Mouse (Mus musculus) kidney, adult 8-10 months (tissue): ENCODE measurements around the gene Brpf1.

Experiments
- DNase-seq, 2 experiments: peaks; one replicate each; pipeline ENCODE4 v3.0.0; 2022

Brpf1 gene

DNA sequence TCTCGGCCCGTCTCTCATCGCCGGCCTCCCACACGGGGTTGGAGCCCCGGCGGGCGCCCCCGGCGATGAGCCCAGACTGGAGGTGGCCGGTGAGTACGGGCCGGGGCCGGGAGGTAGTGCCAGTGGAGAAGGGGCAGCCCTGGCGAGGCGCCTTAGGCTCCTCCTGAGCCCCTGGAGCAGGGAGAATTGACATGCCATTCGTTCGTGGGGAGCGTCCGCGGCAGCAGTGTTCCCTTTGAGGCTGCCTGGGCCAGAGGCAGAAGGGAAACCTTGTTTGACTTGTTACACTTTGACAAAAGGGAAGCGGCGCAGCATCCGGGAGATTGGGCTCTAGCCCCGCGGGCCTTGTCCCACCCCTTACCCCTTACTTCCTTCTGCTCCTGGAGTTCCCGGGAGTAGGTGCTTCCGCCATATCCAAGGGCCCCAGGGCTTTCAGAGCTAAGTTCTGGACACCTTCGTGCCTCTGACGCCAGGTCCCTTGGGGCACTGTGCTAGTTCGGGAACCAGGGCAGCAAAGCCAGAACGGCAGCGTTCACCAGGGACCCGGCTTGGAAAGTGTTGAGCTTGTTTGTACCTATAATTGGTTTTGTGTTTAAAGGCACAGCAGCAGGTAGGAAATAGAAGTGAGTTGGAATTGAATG lies 664 bp downstream of the Brpf1 start:
- peak; percentile 41 to 60 for DNase-seq

DNA sequence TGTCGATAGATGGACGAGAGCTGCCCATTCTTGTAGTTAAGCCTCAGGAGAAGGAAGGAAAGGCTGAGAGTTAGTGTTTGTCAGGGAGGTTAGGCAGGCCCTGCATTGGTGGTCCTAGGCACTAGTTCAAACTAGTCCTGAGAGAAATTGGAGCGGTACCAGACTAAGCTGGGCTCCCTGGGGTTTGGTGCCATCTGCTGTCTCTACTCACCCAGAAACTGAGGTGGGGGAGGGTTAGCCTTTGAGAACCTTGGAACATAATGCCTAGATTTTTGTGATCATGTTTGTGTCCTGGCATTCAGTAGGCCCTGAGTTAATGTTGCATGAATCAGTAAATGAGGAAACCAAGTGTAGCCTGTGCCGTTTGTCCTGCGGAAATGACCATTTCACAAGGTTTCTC lies 1.2 kb downstream of the Brpf1 start:
- DNase-seq: peak; percentile 54 to 58

DNA sequence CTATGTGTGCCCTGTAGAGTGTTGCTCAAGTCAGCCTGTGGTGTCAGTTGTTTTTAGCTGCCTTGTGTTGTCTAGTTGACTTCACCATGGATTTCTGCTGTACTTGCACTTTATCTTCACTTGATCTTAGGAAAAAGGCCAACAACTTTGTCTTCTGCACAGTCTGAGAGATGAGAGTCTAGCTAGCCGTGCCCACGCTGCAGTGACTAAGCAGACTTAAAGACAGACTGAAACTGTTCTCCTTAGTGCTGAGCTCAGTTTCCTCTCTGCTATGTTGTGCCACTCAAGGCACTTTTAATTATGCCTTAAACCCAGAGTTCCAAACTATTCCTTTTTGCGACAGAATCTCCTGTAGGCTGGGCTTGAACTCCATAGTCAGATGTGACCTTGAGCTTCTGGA lies 9.0 kb downstream of the Brpf1 start:
- DNase-seq: no peak

DNA sequence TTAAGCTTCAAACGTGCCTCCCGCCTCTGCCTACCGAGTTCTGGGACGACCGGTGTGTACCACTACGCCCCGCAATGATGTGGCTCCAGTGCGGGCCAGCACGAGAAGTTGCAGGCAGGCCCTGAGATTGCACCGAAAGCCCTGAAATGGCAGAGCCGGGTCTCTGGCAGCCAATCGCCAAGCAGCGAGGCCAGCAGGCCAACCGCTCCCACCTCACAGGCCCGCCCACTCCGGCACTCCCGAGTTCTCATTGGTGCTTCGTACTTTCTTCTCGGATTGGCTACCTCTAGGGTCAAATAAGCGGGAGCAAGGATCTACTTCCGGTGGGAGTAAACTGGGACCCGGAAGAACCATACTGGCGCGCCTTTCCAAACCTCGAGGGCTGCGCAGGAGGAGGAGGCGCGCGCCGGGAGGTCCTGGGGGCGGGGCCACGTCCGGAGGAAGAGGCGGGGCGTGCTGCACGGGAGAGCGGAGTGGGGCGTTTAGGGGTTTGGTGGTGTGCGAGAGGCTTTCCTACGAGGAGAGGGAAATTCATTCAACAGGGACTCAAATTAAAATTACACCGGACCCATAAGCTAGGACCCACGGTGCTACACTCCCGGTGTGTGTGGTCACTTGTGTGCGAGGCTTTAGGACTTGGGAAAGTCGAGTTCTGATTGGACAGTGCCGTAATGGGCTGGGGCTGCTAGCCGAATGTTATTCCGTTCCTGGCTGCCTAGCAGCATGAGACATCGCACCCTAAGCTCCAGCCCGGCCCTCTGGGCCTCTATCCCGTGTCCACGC lies 19.8 kb downstream of the Brpf1 start, which contains the start of gene Ogg1:
Gene Ogg1, plus strand, starts transcription at position 440 of the 783 bp plus-strand sequence.
- peak; percentile 99 to 100 for DNase-seq

DNA sequence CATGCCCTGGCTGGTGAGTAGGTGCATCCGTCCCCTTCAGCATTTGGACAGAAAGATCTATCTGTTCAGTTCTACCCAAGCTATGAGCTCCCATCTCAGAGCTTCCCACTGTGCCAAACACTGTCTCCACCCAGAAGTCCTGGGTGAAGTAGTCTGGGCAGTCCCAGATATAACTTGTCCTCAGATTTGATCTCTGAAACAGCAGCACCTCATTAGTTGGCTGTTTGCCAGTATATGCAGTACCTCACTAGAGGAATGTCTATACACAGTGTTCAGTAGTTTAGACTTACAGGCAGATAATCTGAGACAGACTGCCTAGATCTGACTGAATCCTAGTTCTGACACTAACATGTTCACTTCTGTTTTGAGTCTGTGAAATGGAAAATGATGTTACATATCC lies 22.5 kb downstream of the Brpf1 start:
- DNase-seq: no peak

DNA sequence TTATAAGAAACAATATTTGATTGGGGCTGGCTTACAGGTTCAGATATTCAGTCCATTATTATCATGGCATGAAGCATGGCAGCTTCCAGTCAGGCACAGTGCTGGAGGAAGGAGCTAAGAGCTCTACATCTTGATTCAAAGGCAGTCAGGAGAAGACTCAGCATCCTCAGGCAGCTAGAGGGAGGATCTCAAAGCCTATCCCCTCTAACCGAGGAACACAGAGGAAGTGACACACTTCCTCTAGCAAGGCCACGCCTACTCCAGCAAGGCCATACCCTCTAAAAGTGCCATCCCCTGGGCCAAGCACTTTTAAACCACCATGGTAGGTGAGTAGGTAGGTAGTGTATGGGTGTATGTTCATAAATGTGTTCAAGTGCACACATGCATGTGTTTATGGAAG lies 23.6 kb downstream of the Brpf1 start:
- no peak for DNase-seq

DNA sequence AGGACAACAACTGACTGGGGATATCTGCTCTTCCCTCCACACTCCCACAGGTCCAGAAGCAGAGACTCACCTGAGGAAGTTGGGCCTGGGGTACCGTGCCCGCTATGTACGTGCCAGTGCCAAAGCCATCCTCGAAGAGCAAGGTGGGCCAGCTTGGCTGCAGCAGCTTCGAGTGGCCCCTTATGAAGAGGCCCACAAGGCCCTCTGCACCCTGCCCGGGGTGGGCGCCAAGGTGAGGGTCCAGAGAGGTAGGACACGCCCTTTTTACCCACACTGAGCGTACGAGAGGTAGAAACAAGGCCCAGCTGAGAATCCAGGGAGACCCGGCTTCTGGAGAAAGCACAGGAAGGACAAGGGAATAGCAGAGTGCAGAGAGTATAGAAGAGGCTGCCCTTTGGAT lies 24.8 kb downstream of the Brpf1 start:
- no peak for DNase-seq

DNA sequence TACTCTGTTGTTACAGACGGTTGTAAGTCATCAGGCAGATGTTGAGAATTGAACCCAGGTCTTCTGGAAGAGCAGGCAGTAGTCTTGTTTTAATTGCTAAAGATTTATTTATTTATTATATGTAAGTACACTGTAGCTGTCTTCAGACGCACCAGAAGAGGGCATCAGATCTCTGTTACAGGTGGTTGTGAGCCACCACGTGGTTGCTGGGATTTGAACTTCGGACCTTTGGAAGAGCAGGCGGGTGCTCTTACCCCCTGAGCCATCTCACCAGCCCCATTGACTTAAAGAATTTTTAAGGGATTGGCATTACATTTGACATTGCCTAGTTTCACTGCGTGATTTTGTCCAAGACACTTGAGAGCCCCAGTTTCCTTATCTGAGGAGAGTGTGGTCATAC lies 25.8 kb downstream of the Brpf1 start:
- peak in 1 of 2 experiments; percentile 31 for DNase-seq

DNA sequence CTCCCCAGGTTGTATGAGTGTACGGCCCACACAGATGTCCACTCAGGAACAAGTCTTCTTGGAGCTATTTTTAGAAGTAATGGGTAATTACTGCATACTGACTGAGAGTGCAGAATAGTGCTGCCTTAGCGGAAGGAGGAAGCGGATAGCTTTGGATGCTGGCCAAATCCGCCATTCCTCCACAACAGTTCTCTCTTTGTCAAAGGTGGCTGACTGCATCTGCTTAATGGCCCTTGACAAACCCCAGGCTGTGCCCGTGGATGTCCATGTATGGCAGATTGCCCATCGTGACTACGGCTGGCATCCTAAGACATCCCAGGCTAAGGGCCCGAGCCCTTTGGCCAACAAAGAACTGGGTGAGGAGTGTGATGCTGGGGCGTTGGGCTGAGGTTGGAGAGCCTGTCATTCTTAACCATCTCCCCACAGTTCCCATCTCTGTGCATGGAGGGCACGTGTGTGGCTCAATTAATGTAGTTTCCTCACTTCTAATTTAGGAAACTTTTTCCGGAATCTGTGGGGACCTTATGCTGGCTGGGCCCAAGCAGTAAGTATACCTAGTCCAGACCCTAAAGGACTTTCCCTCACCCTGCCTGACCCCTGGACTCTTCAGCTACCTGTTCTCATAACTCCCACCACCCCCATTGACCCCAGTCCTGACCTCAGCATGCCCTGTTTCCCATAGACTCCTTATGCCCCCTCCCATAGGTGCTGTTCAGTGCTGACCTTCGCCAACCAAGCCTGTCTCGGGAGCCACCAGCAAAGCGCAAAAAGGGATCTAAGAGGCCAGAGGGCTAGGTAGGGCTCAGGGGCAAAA lies 26.4 kb downstream of the Brpf1 start:
- peak; percentile 85 to 87 for DNase-seq

DNA sequence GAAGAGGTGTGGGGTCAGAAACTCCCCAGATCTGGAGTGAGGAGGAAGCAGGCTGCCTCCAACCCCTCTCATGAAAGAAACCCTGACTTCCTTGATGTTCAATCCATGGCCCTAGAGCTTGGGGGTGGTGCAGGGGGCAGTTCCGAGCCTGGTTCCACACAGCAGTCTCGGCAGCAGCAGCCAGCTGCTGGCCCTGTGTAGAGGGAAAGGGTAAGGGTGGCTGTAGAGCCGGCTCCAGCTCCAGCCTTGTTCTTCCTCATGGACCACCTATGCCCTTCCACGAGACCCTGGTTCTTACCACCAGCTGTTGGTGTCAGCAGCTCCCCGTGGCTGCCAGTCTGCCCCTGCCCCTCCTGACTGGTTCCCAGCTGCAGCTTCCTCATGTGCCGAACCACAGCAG lies 27.3 kb downstream of the Brpf1 start:
- no peak for DNase-seq

DNA sequence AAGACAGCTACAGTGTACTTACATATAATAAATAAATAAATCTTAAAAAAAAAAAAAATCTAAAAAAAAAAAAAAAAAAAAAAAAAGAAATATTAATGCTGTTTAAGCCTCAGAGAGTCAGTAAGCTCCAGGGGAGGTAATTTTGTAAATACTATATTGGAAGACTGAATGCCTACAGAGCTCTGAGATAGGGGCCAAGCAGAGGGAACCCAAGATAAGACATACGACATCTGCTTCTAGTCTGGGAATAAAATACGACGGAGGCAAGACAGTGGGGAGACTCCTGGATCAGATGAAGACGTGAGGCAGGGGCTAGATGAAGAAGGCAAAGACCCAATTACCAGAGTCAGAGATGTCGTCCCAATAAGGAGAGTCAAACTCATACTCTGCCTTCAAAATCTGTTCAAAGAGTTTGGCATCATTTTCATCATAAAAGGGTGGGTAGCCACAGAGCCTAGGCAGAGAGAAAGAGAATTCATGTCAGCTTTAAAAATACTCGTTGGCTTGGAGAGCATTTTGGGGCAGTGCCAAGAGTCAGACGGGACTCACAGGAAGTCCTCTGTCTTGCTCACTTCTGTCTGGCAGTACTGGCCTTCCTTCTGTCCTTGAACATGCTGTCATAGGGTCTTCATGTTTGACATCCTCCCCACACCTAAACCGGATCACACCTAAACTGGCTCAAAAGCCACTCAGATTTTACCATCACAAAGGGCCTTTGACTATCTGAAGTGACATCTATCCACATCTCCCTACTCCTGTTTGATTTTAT lies 30.1 kb downstream of the Brpf1 start:
- peak in 1 of 2 experiments; percentile 46 for DNase-seq

DNA sequence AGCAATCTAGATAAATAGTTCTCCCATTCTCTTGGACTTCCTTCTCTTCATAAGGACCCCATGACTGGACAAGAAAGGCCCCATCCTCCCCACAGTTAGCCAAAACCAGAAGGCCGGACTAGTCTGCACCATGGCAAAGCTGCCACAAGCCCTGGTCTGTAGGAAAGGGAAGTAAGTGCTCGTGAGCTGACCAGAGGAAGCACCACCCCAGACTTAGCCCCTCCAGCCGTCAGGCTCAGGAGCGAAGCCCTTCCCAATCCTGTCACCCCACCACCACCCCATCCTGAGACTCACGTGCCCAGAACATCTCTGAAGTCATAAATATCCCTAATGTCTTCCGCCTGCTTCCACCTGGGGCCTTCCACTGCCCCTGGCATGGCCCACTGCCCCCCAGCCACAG lies 34.6 kb downstream of the Brpf1 start:
- no peak for DNase-seq

DNA sequence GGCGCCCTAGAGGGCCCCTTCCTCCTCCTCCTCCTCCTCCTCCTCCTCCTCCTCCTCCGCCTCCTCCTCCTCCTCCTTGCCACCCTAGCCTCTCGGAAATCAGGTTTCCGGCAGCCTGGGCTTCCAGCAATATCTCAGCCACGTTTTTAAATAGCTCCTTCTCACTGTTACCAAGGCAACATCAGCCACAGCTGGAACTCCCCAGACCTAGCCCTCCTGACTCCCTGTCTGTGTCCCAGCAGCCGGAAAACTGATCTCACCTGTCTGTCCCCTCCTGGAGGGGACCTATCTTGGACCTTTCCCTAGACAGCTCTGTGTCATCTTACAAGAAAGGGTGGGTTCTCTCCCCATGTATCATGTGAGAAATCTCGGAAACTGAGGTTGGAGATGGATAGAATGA lies 35.4 kb downstream of the Brpf1 start:
- DNase-seq: no peak

DNA sequence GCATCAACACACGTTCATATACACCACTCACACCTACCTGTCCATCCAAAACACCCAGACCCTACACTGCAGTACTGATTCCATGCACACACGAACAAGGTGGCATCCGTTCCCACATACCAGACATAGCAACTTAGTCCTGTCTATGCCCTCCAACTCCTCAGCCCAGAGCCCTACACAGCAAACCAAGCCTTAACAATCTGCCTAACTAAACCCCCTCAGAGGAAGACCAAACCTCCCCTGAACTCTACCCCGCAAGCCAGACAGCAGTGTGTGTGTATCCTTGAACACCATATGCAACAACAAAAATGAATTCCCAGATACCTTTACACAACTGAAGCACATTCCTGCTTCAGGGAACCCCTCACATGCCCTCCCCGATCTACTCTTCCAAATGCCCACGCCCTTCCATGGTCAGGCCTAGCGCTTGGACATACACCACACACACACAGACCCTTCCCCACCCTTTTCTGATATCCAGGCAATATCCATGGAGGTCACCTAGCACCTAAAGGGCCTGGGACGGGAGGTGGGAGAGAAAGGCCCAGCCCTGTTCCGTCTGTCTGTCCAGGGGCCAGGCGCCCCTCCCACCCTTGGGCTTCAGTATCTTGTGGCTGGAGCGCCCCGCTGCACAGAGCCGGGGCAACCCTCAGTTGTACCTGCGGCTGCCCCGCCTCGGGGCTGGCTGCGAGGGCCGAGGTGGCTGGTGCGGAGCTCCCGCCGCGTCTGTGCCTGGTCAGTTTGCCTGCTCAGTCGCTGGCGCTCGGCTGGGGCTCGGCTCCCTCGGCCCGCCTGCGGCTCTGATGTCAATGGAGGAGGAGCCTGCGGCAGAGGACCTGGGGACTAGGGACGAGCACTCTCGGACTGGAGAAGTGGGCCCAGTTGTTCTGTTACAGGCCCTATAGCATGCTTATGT lies 36.5 kb downstream of the Brpf1 start, which contains the start of gene Camk1:
Gene Camk1, minus strand, starts transcription at position 808 of the 916 bp plus-strand sequence.
- DNase-seq: peak; percentile 72 to 83

DNA sequence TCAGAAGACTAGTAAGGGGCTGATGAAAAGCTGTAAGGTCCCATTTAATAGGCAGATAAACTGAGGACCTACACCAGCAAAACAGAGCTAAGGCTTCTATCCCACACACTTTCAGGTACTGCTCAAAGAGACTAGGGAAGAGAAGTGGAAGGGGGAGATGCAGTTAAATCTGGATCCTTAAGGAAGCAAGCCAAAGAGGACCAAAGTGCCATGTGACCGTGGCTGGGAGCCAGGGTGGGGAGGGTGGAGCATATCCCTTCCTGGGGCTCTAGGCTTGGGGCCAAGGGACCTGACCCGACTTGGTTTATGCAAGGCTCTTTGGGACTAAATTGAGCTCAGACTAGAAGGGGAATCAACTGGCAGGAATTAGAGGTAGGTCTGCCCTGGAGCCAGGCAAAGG lies 37.4 kb downstream of the Brpf1 start:
- DNase-seq: peak; percentile 95

DNA sequence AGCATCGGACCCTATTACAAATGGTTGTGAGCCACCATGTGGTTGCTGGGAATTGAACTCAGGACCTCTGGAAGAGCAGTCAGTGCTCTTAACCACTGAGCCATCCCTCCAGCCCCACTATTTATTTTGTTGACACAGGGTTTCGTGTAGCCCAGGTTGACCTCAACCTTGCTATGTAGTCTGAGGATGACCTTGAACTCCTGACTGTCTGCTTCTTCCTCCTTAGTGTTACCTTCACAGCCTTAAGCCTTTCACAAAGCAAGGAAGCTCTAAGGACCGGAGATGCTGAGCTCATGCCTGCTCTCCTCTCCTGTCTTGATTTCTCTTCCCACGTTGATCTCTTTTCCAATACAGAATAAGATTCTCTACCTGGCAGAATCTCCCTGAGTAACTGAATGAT lies 40.0 kb downstream of the Brpf1 start:
- DNase-seq: no peak

DNA sequence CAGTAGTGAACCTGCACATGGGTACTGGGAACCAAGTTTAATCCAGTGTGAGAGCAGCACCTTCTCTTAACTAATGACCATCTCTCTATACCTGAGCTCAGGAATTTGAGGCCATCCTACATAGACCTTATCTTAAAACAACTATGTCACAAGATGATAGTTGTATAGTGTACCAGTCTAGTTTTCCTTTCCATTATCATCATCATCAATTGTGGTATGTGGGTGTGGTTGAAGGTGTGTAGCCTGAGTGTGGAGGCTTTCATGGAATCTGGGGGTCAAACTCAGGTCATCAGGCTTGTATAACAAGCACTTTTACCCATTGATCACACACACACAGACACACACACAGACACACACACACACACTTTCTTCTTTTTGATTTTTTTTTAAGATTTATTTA lies 43.6 kb downstream of the Brpf1 start:
- DNase-seq: no peak

DNA sequence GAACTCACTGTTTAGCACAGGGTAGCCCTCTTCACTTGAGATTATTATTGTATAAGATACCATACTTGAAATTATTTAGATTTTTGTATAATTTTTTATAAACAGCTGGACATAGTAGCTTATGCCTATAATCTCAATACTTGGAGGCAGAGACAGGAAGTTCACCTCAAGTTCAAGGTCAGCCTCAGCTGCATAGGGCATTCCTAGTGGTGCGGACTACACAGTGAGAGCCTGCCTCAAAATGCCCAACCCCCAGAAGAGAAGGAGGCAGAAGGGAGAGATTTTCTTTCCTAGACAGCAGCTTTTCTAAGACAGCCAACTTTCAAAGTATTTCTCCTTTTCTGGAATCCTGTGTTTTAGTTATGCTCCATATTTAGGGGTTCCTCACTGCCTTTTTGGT lies 44.2 kb downstream of the Brpf1 start:
- no peak for DNase-seq

DNA sequence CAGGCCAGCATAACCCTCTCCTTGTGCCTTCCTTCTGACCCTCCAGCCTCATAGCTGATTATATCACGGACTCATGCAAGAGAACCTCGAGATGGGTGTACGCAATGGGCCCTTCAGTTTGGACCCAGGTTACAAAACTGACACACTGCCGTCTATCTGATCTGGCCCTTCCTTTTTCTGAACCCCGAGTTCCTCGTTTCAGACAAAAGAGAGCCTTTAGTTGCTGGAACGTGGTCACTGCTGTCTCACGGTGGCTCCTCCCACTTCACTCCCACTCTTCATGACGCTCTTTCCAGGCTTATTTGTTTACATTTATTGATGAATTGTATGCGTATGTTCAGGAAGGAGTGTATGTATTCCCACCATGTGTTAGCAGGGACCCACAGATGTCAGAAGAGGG lies 44.7 kb downstream of the Brpf1 start:
- DNase-seq: no peak

DNA sequence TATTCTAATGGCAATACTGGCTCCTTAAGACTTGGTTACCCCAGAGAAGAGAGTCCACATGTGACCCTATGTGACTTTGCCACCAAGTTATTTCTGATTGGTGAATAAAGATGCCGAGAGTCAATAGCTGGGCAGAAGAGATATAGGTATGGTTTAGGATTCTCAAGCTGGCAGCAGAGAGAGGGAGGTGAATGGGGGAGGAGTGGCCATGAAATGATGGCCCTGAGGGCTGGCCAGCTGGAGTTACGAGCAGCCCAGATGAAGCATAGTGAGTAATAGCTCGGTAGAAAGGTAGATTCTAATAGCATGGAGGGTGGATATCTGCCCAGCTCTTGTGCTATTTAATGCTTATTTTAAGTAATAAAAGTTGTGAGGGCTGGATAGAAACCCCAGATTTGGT lies 45.9 kb downstream of the Brpf1 start:
- no peak for DNase-seq

DNA sequence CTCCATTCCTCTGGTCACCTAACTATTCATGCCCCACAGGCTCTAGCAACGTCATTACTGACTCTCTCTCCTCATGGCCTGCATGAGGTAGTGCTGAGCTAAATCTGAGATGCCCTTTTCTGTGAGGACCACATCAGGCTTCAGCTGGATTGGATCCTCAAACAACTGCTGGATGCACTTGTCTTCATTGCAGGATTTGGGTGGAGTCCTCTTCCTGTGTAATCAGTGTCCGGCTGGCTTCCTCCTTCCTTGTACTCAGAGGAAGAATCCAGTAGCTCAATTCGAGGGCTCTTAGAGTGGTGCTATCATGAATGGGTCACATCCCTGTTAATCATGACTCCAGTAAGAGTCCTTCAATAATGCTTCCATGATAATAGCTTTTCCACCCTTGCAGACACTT lies 46.8 kb downstream of the Brpf1 start:
- no peak for DNase-seq

DNA sequence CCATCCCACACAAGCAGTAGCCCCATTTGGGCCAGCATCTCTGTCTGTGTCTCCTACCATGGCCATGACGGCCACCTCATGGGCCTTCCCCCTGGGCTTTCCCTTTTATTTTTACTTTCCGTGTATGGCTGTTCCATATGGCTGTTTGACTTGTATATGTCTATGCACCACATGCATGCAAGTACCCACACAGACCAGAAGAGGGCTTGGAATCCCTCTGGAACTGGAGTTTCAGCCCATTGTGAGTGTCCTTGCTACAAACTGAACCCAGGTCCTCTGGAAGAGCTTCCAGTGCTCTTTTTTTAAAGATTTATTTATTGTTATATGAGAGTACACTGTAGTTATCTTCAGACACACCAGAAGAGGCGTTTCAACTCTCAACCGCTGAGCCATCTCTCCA lies 54.5 kb downstream of the Brpf1 start:
- no peak for DNase-seq
